10 mouse cellular contexts compared by ENCODE assay signal in genomic region chr8:120529226-120529625, GRCm38 (mm10). TPM values are rescaled to one million over a fixed set of nuclear protein-coding genes. Genes with fewer than 3 reads are reported as not detected.
DNase-seq lines count a peak whose midpoint lies in the region; ATAC-seq and TF ChIP-seq lines count a peak whose summit lies in the region.
"Had no signal": no experiment of that assay in that cellular context is flagged by ENCODE, and none has a peak within 500 bp of the region (broad histone marks: within the 10 kb centered on the region; RNA-seq: fewer than 3 reads in every experiment).

No protein-coding gene starts in this region.

- H3K4me2 ChIP-seq in lung, embryonic 16.5 days (ENCODE audit: low read depth, low read length) = no peak overlapping the region
- H3K4me2 ChIP-seq in forebrain, embryonic 16.5 days (ENCODE audit: low read length) = no peak overlapping the region

- WGBS in lung, adult 2 months = 50% methylated on average over 7 of the region's 7 CpGs
- WGBS in lung, embryonic 16.5 days = 41% methylated on average over 7 of the region's 7 CpGs
- 59% methylated on average over 7 of the region's 7 CpGs for WGBS in forebrain, embryonic 16.5 days

- no peaks in the 10 kb centered on the region; the same call in 1 of the 2 replicates for H3K27me3 ChIP-seq in lung, embryonic 16.5 days (ENCODE audit: control insufficient read depth, insufficient read depth, low read depth, low read length)
- H3K27me3 ChIP-seq in forebrain, embryonic 16.5 days (replicated peaks; ENCODE audit: control insufficient read depth, insufficient read depth, low read length) = no peaks in the 10 kb centered on the region

- no peak for TF ChIP-seq POLR2A in lung, adult 2 months (IDR thresholded peaks at IDR 0.05; ENCODE audit: borderline replicate concordance, extremely low read depth, low read depth, low read length)

- H3K36me3 ChIP-seq in lung, embryonic 16.5 days (ENCODE audit: control insufficient read depth, insufficient read depth, low read length) = no peaks in the 10 kb centered on the region
- no peaks in the 10 kb centered on the region for H3K36me3 ChIP-seq in forebrain, embryonic 16.5 days (ENCODE audit: control insufficient read depth, insufficient read depth)

- no peak overlapping the region for H3K4me3 ChIP-seq in lung, adult 2 months (replicated peaks; ENCODE audit: extremely low read depth, low read depth, low read length)
- no peak overlapping the region for H3K4me3 ChIP-seq in lung, embryonic 16.5 days (ENCODE audit: low read length)
- no peak overlapping the region for H3K4me3 ChIP-seq in forebrain, embryonic 16.5 days (replicated peaks; ENCODE audit: low read length)
- H3K4me3 ChIP-seq: erythroblast, embryonic 14.5 days had no signal

- H3K27ac ChIP-seq in lung, embryonic 16.5 days (ENCODE audit: low read length) = no peak overlapping the region
- H3K27ac ChIP-seq in forebrain, embryonic 16.5 days (ENCODE audit: low read length) = no peak overlapping the region

- H3K9me3 ChIP-seq in lung, embryonic 16.5 days (ENCODE audit: control insufficient read depth, low read length) = no peaks in the 10 kb centered on the region
- no peaks in the 10 kb centered on the region for H3K9me3 ChIP-seq in forebrain, embryonic 16.5 days (ENCODE audit: control insufficient read depth, low read length)

- DNase-seq in lung, adult 18-20 months = peak; percentile 60 to 78
- DNase-seq in lung, adult 2 months = no peak
- peak; percentile 73 for DNase-seq in adrenal gland, postnatal 14 days
- no peak for DNase-seq in urinary bladder, postnatal 25 days (ENCODE audit: low spot score)
- no peak for DNase-seq in spleen, adult 18-20 months
- DNase-seq: gastrocnemius, postnatal 10 days; right cerebral cortex, postnatal 14 days had no signal

- peak; percentile 43; the same call in 1 of the 2 replicates for ATAC-seq in lung, embryonic 16.5 days (ENCODE audit: low read depth)
- no peak for ATAC-seq in forebrain, embryonic 16.5 days

- H3K9ac ChIP-seq in lung, embryonic 16.5 days (ENCODE audit: low read length) = no peak overlapping the region
- H3K9ac ChIP-seq in forebrain, embryonic 16.5 days (replicated peaks; ENCODE audit: low read depth, low read length) = no peak overlapping the region

- no peak for TF ChIP-seq CTCF in lung, adult 2 months (IDR thresholded peaks at IDR 0.05; ENCODE audit: insufficient read depth, low read length)

- H3K4me1 ChIP-seq in lung, adult 2 months (ENCODE audit: control insufficient read depth, insufficient read depth, low read length) = peaks cover 20% of the 10 kb centered on the region
- H3K4me1 ChIP-seq in lung, embryonic 16.5 days (replicated peaks; ENCODE audit: control insufficient read depth, insufficient read depth, low read length) = peaks cover 60% of the 10 kb centered on the region
- H3K4me1 ChIP-seq in forebrain, embryonic 16.5 days (replicated peaks; ENCODE audit: control insufficient read depth, insufficient read depth, low read length) = peaks cover 82% of the 10 kb centered on the region

RNA-seq across cellular contexts. Expression of gene Gins2, which starts 59.9 kb away (rescaled TPM):
- polyA plus RNA-seq in lung, adult 2 months (2012; rRNA removed) = 4.4 and 4.5 TPM in 2 replicates
- total RNA-seq in adrenal gland, postnatal 14 days (2021) = 10.3 and 15.5 TPM in 2 replicates
- 90.8 and 99.5 TPM in 2 replicates for polyA plus RNA-seq in lung, embryonic 16.5 days (2015; fragmentation: Nextera tagmentation; extraction: Ambion mirVana)
- 23.1 and 24.3 TPM in 2 replicates for polyA plus RNA-seq in forebrain, embryonic 16.5 days (2015; fragmentation: Nextera tagmentation; extraction: Ambion mirVana)

Comparison
In these comparisons a context has a peak if more than half of its experiments do, and no peak if none do; other contexts are left out.
1. DNase-seq: peak in lung, adult 18-20 months (2 of 2) and adrenal gland, postnatal 14 days (single experiment); none in lung, adult 2 months (single experiment), urinary bladder, postnatal 25 days (single experiment) and spleen, adult 18-20 months (0 of 2).